Mouse (Mus musculus): ENCODE measurements at regions not wholly inside any gene's neighbourhood (a gene's known extent, or its start where the extent isn't known, plus 50 kb on each side); places are given as distances from the start of the nearest gene placed in this dataset.
A peak's percentile ranks its signal among the peaks of the same experiment; 100 is the strongest.

DNA sequence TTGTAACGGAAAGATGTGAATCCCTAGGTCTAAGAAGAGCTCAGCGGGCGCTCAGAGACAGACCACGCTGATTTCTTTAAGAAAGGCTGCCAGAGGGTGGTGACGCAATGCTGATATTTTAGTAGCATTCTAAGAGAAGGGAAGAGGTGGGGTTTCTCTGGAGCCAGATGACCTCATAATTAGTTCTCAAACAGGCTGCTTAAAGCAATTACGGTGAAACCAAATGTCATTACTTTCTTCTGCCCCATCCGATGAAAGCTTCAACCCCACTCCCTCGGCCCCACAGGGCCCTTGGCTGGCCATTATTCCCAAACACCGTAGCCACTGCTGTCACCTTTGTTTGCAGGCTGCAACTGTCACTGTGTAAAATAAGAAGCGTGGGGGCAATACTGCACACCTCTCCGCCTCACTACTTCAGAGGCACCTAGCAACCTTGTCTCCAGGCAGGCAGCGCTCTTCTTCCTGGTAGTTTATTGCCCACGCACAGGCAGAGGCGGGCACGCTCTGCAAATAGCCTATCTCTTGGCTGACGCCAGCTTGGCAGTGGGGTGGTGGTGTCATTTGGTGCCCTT is 50.6 kb upstream of the Btg3 start:
- peak; percentile 17 to 33; a peak in 2 of 4 replicates for ATAC-seq (replicated peaks in 1 of 2; ENCODE audit: insufficient read depth in 1 of 2, low FRiP score in 2 of 2, low TSS enrichment in 1 of 2, low read depth in 1 of 2, poor library complexity in 2 of 2, severe bottlenecking in 2 of 2)
